10 mouse cellular contexts compared by ENCODE assay signal in the genomic region with DNA sequence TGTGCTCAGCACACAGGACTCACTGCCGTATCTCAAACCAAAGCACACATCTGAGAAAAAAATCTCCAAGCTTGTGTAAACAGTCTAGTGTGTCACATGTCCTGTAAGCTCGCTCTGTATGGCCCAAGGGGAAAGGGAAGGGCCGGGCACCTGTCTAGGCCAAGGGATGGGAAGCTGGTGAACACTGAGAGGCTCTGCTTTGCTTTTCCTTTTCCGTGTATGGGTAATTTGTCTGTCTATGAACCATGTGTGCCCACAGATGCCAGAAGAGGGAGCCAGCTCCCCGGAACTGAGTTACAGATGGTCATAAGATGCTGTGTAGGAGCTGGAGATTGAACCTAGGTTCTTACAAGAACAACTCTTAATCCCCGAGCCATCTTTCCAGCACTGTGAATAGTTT. TPM values are rescaled to one million over a fixed set of nuclear protein-coding genes. Genes with fewer than 3 reads are reported as not detected.
DNase-seq lines count a peak whose midpoint lies in the region; ATAC-seq and TF ChIP-seq lines count a peak whose summit lies in the region.
"Had no signal": no experiment of that assay in that cellular context is flagged by ENCODE, and none has a peak within 500 bp of the region (broad histone marks: within the 10 kb centered on the region; RNA-seq: fewer than 3 reads in every experiment).

No protein-coding gene starts in this region.

- peak; percentile 78 for ATAC-seq in intestine, embryonic 15.5 days
- peak; percentile 23; the same call in 1 of the 2 replicates for ATAC-seq in lung, embryonic 16.5 days (ENCODE audit: low read depth)

- no peaks in the 10 kb centered on the region for H3K79me2 ChIP-seq in heart, adult 2 months (replicated peaks; ENCODE audit: control insufficient read depth, insufficient read depth, low read length)

- H3K4me3 ChIP-seq in heart, adult 2 months = no peak overlapping the region
- no peak overlapping the region for H3K4me3 ChIP-seq in intestine, embryonic 15.5 days (replicated peaks)
- no peak overlapping the region for H3K4me3 ChIP-seq in lung, embryonic 16.5 days (ENCODE audit: low read length)
- H3K4me3 ChIP-seq: heart, embryonic 13.5 days had no signal

- no peak for DNase-seq in heart, adult 2 months
- DNase-seq in heart, adult 8-10 months (ENCODE audit: low spot score) = no peak
- DNase-seq in 3T3-L1 (ENCODE audit: low read depth, low spot score) = peak; percentile 52
- DNase-seq in NIH3T3 (ENCODE audit: low read depth) = peak; percentile 59
- peak; percentile 45 for DNase-seq in thymus, postnatal 14 days
- DNase-seq in retina, embryonic 14.5 days (ENCODE audit: low spot score) = no peak

- TF ChIP-seq EP300 in heart, adult 2 months (IDR thresholded peaks at IDR 0.05; ENCODE audit: insufficient read depth, low read depth, low read length) = no peak

- intact Hi-C loops in heart, adult 2 months (cut with DNase I) = no loop called here

- H3K27ac ChIP-seq in heart, adult 2 months = no peak overlapping the region
- no peak overlapping the region for H3K27ac ChIP-seq in intestine, embryonic 15.5 days
- no peak overlapping the region for H3K27ac ChIP-seq in lung, embryonic 16.5 days (ENCODE audit: low read length)
- H3K27ac ChIP-seq: heart, embryonic 13.5 days had no signal

- 56% methylated on average over 6 of the region's 6 CpGs for WGBS in heart, adult 2 months
- WGBS in intestine, embryonic 15.5 days = 59% methylated on average over 6 of the region's 6 CpGs
- WGBS in lung, embryonic 16.5 days = 54% methylated on average over 6 of the region's 6 CpGs

- H3K4me1 ChIP-seq in heart, adult 2 months (ENCODE audit: control insufficient read depth, insufficient read depth, low read length) = no peaks in the 10 kb centered on the region
- no peaks in the 10 kb centered on the region for H3K4me1 ChIP-seq in intestine, embryonic 15.5 days (replicated peaks)
- no peaks in the 10 kb centered on the region for H3K4me1 ChIP-seq in lung, embryonic 16.5 days (replicated peaks; ENCODE audit: control insufficient read depth, insufficient read depth, low read length)
- H3K4me1 ChIP-seq: heart, embryonic 13.5 days had no signal

- H3K36me3 ChIP-seq in heart, adult 2 months (ENCODE audit: control insufficient read depth, insufficient read depth, low read length) = no peaks in the 10 kb centered on the region
- peaks cover 37% of the 10 kb centered on the region for H3K36me3 ChIP-seq in intestine, embryonic 15.5 days
- peaks cover 53% of the 10 kb centered on the region for H3K36me3 ChIP-seq in lung, embryonic 16.5 days (ENCODE audit: control insufficient read depth, insufficient read depth, low read length)

- H3K9me3 ChIP-seq in intestine, embryonic 15.5 days = no peaks in the 10 kb centered on the region
- no peaks in the 10 kb centered on the region for H3K9me3 ChIP-seq in lung, embryonic 16.5 days (ENCODE audit: control insufficient read depth, low read length)
- H3K9me3 ChIP-seq: heart, embryonic 13.5 days had no signal

- no peak for TF ChIP-seq POLR2A in heart, adult 2 months (IDR thresholded peaks at IDR 0.05; ENCODE audit: insufficient read depth, low read depth, low read length)

- H3K9ac ChIP-seq in heart, adult 2 months (ENCODE audit: low read depth, low read length) = no peak overlapping the region
- H3K9ac ChIP-seq in intestine, embryonic 15.5 days = no peak overlapping the region
- H3K9ac ChIP-seq in lung, embryonic 16.5 days (ENCODE audit: low read length) = no peak overlapping the region
- H3K9ac ChIP-seq: heart, embryonic 13.5 days had no signal

- no peaks in the 10 kb centered on the region for H3K27me3 ChIP-seq in heart, adult 2 months (ENCODE audit: control insufficient read depth, insufficient read depth, low read length)
- H3K27me3 ChIP-seq in intestine, embryonic 15.5 days (replicated peaks) = no peaks in the 10 kb centered on the region
- H3K27me3 ChIP-seq in lung, embryonic 16.5 days (ENCODE audit: control insufficient read depth, insufficient read depth, low read depth, low read length) = no peaks in the 10 kb centered on the region
- H3K27me3 ChIP-seq: heart, embryonic 13.5 days had no signal

- H3K4me2 ChIP-seq in intestine, embryonic 15.5 days (replicated peaks) = no peak overlapping the region
- no peak overlapping the region for H3K4me2 ChIP-seq in lung, embryonic 16.5 days (ENCODE audit: low read depth, low read length)
- H3K4me2 ChIP-seq: heart, embryonic 13.5 days had no signal

- peak; percentile 56 for TF ChIP-seq CTCF in heart, adult 2 months (IDR thresholded peaks at IDR 0.05)

RNA-seq across cellular contexts. Expression of a gene that starts 18.7 kb away (rescaled TPM):
- total RNA-seq in heart, adult 2 months (2021) = 10 to 100 TPM; 14.9 to 17.7 TPM
- 11.4 and 19.0 TPM in 2 replicates for polyA plus RNA-seq in heart, adult 2 months (2012; rRNA removed)
- total RNA-seq in heart, adult 8-10 months (2022) = 10 to 100 TPM; 14.4 to 20.0 (median 15.2) TPM
- polyA plus RNA-seq in intestine, embryonic 15.5 days (2015; fragmentation: Nextera tagmentation; extraction: Ambion mirVana) = 38.2 and 42.6 TPM in 2 replicates
- 36.7 and 39.2 TPM in 2 replicates for polyA plus RNA-seq in lung, embryonic 16.5 days (2015; fragmentation: Nextera tagmentation; extraction: Ambion mirVana)

RNA-seq across cellular contexts. Expression of a gene that starts 20.8 kb away (rescaled TPM):
- total RNA-seq in heart, adult 2 months (2021) = 1 to 10 TPM; 8.2 to 9.1 TPM
- polyA plus RNA-seq in heart, adult 2 months (2012; rRNA removed) = 8.7 and 13.6 TPM in 2 replicates
- total RNA-seq in heart, adult 8-10 months (2022) = 10 to 100 TPM in 1 of 4 experiments, 1 to 10 TPM in 3; 7.6 to 10.4 (median 8.0) TPM
- 25.9 and 26.1 TPM in 2 replicates for polyA plus RNA-seq in intestine, embryonic 15.5 days (2015; fragmentation: Nextera tagmentation; extraction: Ambion mirVana)
- 31.6 and 33.2 TPM in 2 replicates for polyA plus RNA-seq in lung, embryonic 16.5 days (2015; fragmentation: Nextera tagmentation; extraction: Ambion mirVana)

RNA-seq across cellular contexts. Expression of a gene that starts 21.9 kb away (rescaled TPM):
- not detected for total RNA-seq in heart, adult 2 months (2021)
- polyA plus RNA-seq in heart, adult 2 months (2012; rRNA removed) = 9.1 TPM in 1 of 2 replicates, not detected in the other
- total RNA-seq in heart, adult 8-10 months (2022) = under 1 TPM in 1 of 4 experiments, not detected in 3; 0.23 TPM
- polyA plus RNA-seq in intestine, embryonic 15.5 days (2015; fragmentation: Nextera tagmentation; extraction: Ambion mirVana) = not detected in 2 replicates
- 275 and 324 TPM in 2 replicates for polyA plus RNA-seq in lung, embryonic 16.5 days (2015; fragmentation: Nextera tagmentation; extraction: Ambion mirVana)
- total RNA-seq: adrenal gland, adult 18-20 months had no signal

RNA-seq across cellular contexts. Expression of a gene that starts 29.0 kb away (rescaled TPM):
- total RNA-seq in heart, adult 2 months (2021) = 10 to 100 TPM; 22.7 to 22.8 TPM
- polyA plus RNA-seq in heart, adult 2 months (2012; rRNA removed) = 79.2 and 86.9 TPM in 2 replicates
- total RNA-seq in heart, adult 8-10 months (2022) = 10 to 100 TPM; 20.4 to 24.3 (median 22.2) TPM
- polyA plus RNA-seq in intestine, embryonic 15.5 days (2015; fragmentation: Nextera tagmentation; extraction: Ambion mirVana) = 11.3 and 14.4 TPM in 2 replicates
- 15.8 and 16.8 TPM in 2 replicates for polyA plus RNA-seq in lung, embryonic 16.5 days (2015; fragmentation: Nextera tagmentation; extraction: Ambion mirVana)

RNA-seq across cellular contexts. Expression of a gene that starts 40.5 kb away (rescaled TPM):
- total RNA-seq in heart, adult 2 months (2021) = 10 to 100 TPM; 36.0 to 40.7 TPM
- polyA plus RNA-seq in heart, adult 2 months (2012; rRNA removed) = 44.0 and 56.6 TPM in 2 replicates
- total RNA-seq in heart, adult 8-10 months (2022) = 10 to 100 TPM; 39.5 to 49.6 (median 41.5) TPM
- polyA plus RNA-seq in intestine, embryonic 15.5 days (2015; fragmentation: Nextera tagmentation; extraction: Ambion mirVana) = 122 and 133 TPM in 2 replicates
- 149 and 152 TPM in 2 replicates for polyA plus RNA-seq in lung, embryonic 16.5 days (2015; fragmentation: Nextera tagmentation; extraction: Ambion mirVana)

Comparison
In these comparisons a context has a peak if more than half of its experiments do, and no peak if none do; other contexts are left out.
1. DNase-seq: peak in 3T3-L1 (single experiment), NIH3T3 (single experiment) and thymus, postnatal 14 days (single experiment); none in heart, adult 2 months (0 of 2), heart, adult 8-10 months (single experiment) and retina, embryonic 14.5 days (single experiment).
2. RNA of a gene that starts 21.9 kb away (polyA plus RNA-seq): 275 to 324 TPM in lung, embryonic 16.5 days; 9.1 TPM in heart, adult 2 months and not detected in intestine, embryonic 15.5 days; every median in the first group is over 10 times any median in the second.